Mouse (Mus musculus) c-Kit-positive CD71-negative TER-119-negative erythroid progenitor cells, embryonic 14.5 days (primary cell): ENCODE results near the gene Rbms1.

ENCODE experiments used
- DNase-seq: peaks from one replicate; pipeline ENCODE4 v3.0.0-alpha.2; 2013; ENCODE audit warnings: low read depth

The Rbms1 gene

GRCm38 (mm10) chr2:60962671-60963421 lies at the start of gene Rbms1:
Rbms1 (minus strand) TSS chr2:60963192.
- no peak for DNase-seq

- no peak for DNase-seq
Observed at GRCm38 (mm10) chr2:61012249-61012828, 49.3 kb upstream of the Rbms1 start.

DNA sequence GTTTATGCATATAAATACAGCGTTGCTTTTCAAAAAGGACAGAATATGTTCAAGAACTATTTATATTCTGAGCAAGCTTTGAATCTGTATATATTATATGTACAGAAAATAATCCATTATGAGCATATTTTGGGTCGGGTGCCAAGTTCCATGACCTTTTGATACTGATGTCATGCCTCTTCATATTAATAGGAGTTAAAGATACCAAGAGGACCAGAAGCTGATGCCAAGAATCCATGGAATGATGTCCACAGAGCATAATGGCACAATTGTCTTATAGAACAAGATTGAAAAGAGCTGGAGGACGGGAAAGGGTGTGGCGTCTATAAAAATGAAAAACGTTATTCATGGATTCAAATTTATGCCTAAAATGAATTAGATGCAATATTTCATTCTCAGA lies 23.3 kb upstream of the Rbms1 start:
- DNase-seq = no peak

GRCm38 (mm10) chr2:60978538-60979313 lies 15.7 kb upstream of the Rbms1 start:
- DNase-seq = no peak

DNA sequence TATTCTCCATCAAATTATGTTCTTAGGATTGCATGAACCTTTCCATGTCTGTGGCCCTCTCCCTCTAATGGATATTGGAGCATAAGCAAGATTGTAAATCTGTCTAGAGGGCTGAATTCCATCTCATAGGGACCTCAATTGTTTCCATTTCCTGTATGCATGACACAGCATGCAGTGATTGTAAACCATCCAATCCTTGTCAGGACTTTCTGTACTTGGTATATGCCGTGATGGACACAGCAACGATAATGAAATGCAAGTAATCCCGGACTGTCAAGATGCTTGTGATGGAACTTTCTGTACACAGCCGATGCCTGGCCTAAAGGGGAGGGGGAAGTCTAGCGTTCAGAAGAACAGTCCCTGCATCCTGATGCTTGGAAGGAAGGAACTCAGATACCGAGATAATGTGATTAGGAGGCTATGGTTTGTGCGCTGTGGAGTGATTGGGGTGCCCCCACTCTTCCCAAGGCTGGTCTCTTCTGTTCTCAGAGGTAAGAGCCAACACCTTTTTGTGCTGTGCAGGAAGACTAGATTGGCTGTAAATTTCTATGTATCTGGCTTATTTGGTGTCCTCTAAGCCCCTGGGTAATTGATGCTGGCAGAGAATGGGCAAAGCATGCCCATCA lies 9.3 kb upstream of the Rbms1 start:
- DNase-seq = no peak

DNA sequence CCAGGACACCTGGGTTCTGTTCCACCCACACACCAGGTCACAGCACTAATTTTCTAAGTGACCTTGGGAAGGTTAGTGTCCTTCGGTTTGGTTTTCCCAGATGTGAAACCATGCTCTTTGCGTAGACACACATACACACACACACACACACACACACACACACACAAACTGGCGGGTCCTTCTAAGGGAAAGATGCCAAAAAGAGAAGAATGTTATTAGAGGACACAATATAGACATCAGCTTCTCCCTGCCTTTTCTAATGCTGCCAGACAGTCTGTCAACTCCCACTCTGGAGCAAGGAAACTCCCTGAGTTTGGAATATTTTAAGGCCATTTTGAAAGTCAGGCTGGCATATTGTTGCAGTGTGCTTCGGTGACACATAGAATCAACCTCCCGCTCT lies 624 bp upstream of the Rbms1 start:
- no peak for DNase-seq

GRCm38 (mm10) chr2:60962001-60962670 lies 856 bp downstream of the Rbms1 start:
- DNase-seq = no peak

- DNase-seq = no peak
Observed at GRCm38 (mm10) chr2:60961281-60961680, 1.7 kb downstream of the Rbms1 start.

- no peak for DNase-seq
Observed at GRCm38 (mm10) chr2:60948241-60948640, 14.8 kb downstream of the Rbms1 start.

GRCm38 (mm10) chr2:60947817-60948216 lies 15.2 kb downstream of the Rbms1 start:
- DNase-seq = no peak

DNA sequence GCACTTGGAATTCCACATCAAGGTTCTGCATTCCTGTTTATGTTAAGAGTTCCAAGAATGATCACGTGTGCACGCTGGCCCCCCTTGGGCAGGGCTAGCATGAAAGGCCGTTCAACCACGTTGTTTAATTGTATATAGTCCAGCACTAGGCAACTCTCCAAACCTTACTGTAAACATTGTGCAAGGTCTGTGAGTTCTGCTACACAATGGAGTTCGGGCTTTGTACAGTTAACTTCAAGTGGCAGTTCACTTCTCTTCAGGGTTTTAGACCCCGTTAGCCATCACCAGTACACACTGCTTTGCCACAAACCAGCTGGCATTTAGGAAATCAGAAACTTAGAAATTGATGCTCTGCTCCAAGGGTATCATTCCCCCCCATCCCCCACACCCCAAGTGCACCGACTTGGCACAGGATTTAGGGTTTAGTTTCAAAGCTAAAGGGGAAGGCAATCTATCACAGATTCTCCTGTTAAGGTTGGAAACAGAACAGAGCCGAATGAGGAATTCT lies 22.5 kb downstream of the Rbms1 start:
- DNase-seq = no peak

DNA sequence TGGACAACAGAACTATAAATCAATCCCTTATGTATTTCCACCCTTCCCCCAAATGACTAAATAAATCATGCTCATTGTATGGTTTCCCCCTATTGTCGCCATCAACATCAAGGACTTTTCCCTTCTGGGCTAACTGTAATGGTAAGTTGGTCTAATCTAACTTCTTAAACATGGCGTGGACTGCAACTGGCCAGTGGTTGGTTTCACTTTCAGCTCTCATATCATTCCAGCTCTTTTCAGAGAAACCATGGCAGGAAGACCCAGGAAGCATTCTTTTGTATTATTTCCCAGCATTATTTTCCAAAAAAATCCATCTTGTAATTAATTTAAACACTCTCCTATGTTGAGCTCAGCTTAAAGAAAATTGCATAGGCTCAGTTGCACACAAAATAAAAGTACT lies 23.0 kb downstream of the Rbms1 start:
- no peak for DNase-seq

DNA sequence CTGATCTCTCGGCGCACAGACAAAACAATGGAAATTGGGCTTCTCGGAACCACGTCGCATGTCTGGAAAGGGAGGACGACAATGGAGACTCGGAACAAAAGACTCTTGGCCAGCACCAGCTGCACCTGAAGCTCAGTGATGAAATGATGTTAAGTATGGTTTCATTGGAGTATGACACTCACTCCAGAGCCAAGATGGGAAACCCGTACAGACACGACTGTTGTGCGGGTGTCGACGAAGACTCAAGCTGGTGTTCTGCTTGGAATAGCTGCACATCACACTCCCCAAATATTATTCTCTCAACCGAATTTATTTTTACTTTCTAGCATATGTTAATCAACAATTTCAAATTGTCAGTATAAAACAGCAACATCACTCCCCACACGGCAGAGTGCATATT lies 26.1 kb downstream of the Rbms1 start:
- DNase-seq = no peak

DNA sequence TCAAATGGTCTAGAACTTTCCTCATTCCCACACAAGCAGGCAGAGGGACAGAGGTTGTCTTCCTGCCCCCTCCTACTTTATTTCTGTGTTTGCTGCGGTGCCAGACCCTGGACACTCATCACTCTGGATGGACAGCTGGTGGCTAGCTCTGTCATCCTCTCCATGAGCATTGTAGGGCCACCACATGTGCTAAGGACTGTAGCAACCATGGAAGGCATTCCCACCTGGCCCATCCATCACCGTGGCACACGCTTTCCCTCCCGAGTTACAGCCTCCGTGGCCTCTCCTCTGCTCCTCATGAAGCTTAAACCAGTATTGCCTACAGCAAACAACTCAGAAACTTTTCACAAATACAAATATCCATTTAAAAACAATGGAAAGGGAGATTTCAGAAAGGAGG lies 34.0 kb downstream of the Rbms1 start:
- DNase-seq = no peak

DNA sequence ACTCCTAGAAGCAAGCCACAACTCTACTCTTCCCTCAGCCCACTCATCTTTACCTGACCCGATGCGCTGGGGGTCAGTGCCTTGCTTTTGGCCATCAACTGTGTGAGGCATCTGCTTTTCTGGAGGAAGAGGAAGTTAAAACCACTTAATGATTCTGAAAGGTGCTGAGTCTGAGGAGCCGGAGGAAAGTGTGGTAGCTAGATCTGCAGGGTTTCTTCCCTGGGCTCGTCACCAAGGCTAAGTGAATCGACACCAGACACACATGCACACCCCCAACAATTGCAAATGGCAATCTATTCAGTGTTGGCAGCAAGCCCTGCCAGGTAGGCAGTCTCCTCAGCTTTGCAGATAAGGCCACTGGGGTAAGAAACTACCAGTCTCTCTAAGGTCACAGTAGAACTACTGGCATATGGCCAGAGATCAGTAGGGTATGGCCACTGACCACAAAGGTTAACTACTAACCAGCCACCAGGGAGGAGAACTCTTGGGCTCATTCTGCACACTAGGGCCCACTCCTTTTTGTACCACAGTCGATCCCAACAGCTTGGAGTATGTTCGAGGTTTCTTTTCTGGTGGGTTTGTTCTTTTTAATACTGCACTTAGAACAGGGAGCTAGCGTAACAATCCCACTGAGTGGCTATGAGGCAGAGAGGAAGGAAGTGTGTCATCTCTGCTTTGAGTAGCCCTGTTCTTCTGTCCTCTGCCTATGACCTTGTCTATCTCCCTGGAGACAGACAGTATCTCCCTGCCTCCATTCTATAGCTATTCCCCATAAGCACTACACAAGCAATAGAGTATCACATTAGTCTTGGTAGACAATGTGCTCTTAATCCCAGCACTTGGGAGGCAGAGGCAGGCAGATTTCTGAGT lies 34.9 kb downstream of the Rbms1 start:
- no peak for DNase-seq

GRCm38 (mm10) chr2:60925063-60925462 lies 37.9 kb downstream of the Rbms1 start:
- no peak for DNase-seq

GRCm38 (mm10) chr2:60923756-60924544 lies 39.0 kb downstream of the Rbms1 start:
- DNase-seq = no peak

DNA sequence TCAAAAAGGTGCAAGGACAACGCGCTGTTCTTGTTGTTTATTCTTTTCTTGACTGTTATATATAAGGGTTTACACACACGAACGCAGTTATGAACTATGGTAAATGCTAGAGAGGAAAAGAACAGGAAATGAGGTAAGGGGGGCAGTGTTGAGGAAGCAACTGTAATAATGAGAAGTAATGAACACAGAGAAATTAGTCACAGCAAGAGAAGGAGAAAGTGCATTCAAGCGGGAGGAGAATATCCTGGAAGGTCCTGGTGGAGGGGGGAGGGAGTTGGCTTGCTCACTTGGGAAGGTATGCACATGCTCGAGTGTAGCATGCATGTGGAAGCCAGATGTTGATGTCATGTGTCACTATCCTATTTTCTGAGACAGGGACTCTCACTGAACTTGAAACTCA lies 39.9 kb downstream of the Rbms1 start:
- DNase-seq = no peak

GRCm38 (mm10) chr2:60922351-60922750 lies 40.6 kb downstream of the Rbms1 start:
- DNase-seq = no peak

- no peak for DNase-seq
Observed at GRCm38 (mm10) chr2:60920076-60920475, 42.9 kb downstream of the Rbms1 start.
